Mouse (Mus musculus) right cerebral cortex, postnatal 14 days (tissue): ENCODE measurements around the gene Ubqln3.

ENCODE experiments used
- DNase-seq: peaks from one replicate; pipeline ENCODE4 v3.0.0; 2022

Ubqln3 gene

DNA sequence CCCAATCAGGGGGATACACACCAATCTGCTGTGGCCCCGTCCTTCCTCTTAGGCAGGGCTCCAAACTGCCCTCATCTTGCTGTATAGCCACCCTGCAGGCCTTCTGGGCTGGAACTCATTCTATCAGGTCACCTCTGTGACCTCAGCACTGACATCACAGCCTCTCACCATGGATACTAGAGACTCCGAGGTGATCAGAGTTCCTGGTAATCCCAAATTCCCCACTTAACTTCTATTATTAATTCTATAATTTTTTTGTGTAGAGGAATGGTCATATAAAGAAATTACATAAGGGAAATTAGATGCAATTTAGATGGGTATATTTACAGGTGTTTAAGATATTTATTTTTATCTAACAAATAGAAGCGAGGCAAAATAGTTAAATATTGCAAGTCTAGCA lies at the start of gene Ubqln3:
Ubqln3 (minus strand) TSS at position 101 of the 400 bp plus-strand sequence.
- no peak for DNase-seq

DNA sequence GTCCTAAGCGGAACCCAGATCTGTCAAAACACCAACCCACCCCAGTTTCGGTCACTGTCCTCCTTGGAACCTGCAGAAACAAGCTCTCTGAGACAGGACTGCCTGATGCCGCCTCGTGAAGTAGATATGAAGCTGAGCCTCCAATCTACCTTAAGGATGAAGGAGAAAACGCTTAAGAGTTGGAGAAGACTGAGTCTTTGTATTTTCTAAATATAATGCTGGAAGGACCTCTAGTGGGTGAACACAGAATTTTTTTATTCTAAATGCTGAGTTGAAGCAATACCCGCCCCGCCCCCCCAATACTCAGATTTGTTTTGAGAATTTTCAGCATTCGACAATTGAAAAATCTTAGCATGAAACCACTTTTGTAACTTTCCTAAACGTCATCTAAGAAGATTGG lies 48.2 kb upstream of the Ubqln3 start:
- DNase-seq = no peak

DNA sequence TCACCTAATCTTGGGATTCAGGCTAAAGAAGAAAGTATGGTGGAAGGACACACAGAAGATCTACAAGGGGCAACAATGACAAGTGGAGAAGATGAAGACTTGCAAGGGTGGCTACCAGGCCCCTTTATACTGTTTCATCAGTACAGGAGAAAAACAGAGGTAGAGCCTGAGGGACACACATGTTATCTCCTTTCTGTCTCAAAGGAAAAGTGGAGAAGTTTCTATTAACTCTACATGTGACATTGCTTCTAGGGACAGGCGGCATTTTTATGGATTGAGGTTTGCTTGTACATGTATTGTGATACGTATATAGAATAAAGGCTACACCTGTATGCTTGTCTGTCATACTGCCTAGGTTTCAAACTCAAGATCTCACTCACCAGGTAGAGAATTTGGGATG lies 40.2 kb upstream of the Ubqln3 start, which contains the start of gene Olfr648:
Olfr648 (minus strand) TSS at position 101 of the 400 bp plus-strand sequence.
- no peak for DNase-seq

DNA sequence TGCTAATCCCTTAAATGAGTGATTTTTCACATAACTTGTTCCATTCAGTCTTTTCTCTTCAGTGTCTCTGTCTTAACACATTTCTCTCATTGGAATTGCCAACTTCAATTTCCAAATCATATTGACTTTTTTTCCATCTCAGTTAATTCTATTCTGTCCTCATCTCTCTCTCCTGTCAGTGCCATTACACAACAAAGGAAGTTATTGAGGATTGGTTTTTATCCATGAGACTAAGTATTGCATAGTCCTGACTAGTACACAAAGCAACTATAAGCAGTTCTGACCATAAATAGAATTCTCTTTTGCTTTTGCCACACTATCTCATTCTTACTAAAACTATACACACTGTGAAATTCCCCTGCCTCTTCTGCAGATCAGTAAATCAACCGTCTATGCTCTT lies 36.0 kb upstream of the Ubqln3 start:
- no peak for DNase-seq

GRCm38 (mm10) chr7:104178422-104179054 lies 35.5 kb upstream of the Ubqln3 start:
- DNase-seq = no peak

GRCm38 (mm10) chr7:104175085-104175484 lies 32.0 kb upstream of the Ubqln3 start:
- DNase-seq = no peak

DNA sequence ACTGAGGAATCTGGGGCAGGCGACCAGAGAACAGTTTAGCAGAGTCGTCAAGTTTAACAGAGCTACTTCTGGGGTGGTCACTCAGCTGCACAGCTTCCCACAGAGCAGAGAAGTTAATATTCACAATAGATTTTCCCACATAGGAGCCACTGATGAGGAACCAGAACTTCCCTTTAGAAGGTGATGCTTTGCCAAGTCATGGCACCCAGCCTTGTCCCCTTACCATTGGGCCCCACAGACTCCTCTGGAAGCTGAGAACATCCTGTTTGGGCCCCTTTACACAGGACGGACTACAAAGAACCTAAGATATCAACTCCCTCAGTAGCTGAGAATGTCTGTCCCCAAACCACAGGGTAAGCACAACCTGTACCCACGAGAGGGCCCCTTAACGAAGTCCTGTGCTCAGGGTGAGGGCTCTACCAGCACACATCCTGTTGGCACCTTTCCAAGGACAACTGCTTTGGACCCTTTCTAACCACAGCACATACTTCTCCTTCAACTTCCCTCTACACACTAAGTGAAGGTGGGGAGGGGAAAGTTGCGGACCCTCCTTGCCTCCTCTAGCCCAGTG lies 26.6 kb upstream of the Ubqln3 start:
- DNase-seq = no peak

GRCm38 (mm10) chr7:104167105-104167504 lies 24.0 kb upstream of the Ubqln3 start:
- no peak for DNase-seq

DNA sequence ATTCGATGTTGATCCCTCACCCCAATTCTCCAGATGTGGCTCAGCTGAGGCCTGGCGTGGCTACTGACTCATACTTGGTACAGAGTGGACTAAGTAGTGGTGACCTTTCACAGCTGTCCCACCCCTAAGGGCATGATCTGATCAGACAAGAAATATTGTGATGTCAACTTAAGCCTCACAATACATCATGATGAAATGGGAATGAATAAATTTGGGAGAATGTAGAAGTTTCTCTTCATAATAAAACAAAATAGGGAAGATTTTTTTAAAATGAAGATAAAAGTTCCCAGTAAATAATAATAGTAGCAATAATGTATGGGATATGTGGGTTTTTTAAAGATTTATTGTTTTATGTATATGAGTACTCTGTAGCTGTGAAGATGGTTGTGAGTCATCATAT lies 7.4 kb upstream of the Ubqln3 start, which contains the start of gene Ubqlnl:
Ubqlnl (minus strand) TSS at position 101 of the 400 bp plus-strand sequence.
- DNase-seq = no peak

- DNase-seq = no peak
Measured at GRCm38 (mm10) chr7:104137305-104137704, 5.8 kb downstream of the Ubqln3 start, which contains the start of gene Olfr643. Olfr643 (minus strand) TSS chr7:104137405.

- DNase-seq = no peak
Measured at GRCm38 (mm10) chr7:104129726-104130125, 13.4 kb downstream of the Ubqln3 start, which contains the start of gene Ubqln5. Ubqln5 (minus strand) TSS chr7:104129826.

- no peak for DNase-seq
Measured at GRCm38 (mm10) chr7:104104757-104104972, 38.4 kb downstream of the Ubqln3 start, which contains the start of gene Olfr646. Olfr646 (plus strand) TSS chr7:104104873.

GRCm38 (mm10) chr7:104103913-104104756 lies 38.9 kb downstream of the Ubqln3 start:
- DNase-seq = no peak
